Mouse (Mus musculus) C2C12 (cell line): ENCODE measurements around the gene Trim38.

Experiments used
- CEBPB ChIP-seq: IDR thresholded peaks from one replicate; pipeline ENCODE4 v1.6.1; 2011; ENCODE audit warnings: low read depth, mild to moderate bottlenecking, control low read depth, moderate library complexity
- CTCF ChIP-seq: IDR thresholded peaks from one replicate; pipeline ENCODE4 v1.5.1; 2011; ENCODE audit not compliant: control insufficient read depth, insufficient read depth, insufficient read length
- FOSL1 ChIP-seq: IDR thresholded peaks from one replicate; pipeline ENCODE4 v1.8.0; 2011; ENCODE audit warnings: mild to moderate bottlenecking, low read length; ENCODE audit not compliant: poor library complexity, insufficient read depth, severe bottlenecking
- MAX ChIP-seq: IDR thresholded peaks from one replicate; pipeline ENCODE4 v1.6.1; 2011; ENCODE audit warnings: mild to moderate bottlenecking, control low read depth
- MYOG ChIP-seq: IDR thresholded peaks from one replicate; pipeline ENCODE4 v1.6.1; 2011; ENCODE audit not compliant: control insufficient read depth, insufficient read length; ENCODE audit errors: extremely low read depth
- USF1 ChIP-seq: IDR thresholded peaks from one replicate; pipeline ENCODE4 v1.6.1; 2011; ENCODE audit warnings: low read depth, mild to moderate bottlenecking, control low read depth, moderate library complexity

- TF ChIP-seq CTCF = no peak
- TF ChIP-seq USF1 = no peak
- no peak for TF ChIP-seq MAX
- TF ChIP-seq FOSL1 = no peak
- TF ChIP-seq MYOG = no peak
- TF ChIP-seq CEBPB = no peak
Observed at GRCm38 (mm10) chr13:23836630-23837029, 66.9 kb downstream of the Trim38 start.
